ENCODE assay signal across 20 mouse cellular contexts in genomic region chr12:21209273-21209672, GRCm38 (mm10).
DNase-seq lines count a peak whose midpoint lies in the region; ATAC-seq and TF ChIP-seq lines count a peak whose summit lies in the region.
"Had no signal": no experiment of that assay in that cellular context is flagged by ENCODE, and none has a peak within 500 bp of the region (broad histone marks: within the 10 kb centered on the region; RNA-seq: fewer than 3 reads in every experiment).

No protein-coding gene starts in this region.

- DNase-seq in gastrocnemius, adult 2 months, result no peak
- DNase-seq in gastrocnemius, postnatal 14 days, result no peak
- DNase-seq in liver, adult 2 months (ENCODE audit: extremely low read depth, low read depth, low spot score), result peak; percentile 93
- DNase-seq in liver, result no peak
- peak; percentile 91 for DNase-seq in large intestine, adult 2 months (ENCODE audit: low read depth, low spot score)
- DNase-seq in stomach, postnatal 0 days (ENCODE audit: low spot score), result peak; percentile 60
- DNase-seq in heart, adult 18-20 months, result no peak
- DNase-seq in gastrocnemius, postnatal 25 days, result no peak
- DNase-seq: cerebellum, adult 11 months; cerebellum, postnatal 25 days; heart, postnatal 36 days; left cerebral cortex, postnatal 4 days; lung, postnatal 14 days; spleen, adult 18-20 months; thymus, postnatal 14 days had no signal

- intact Hi-C loops in gastrocnemius, adult 2 months (cut with DNase I), result no loop called here
- intact Hi-C loops in gastrocnemius, postnatal 14 days (cut with DNase I; ENCODE audit: low total_unique reads), result no loop called here

- no peak overlapping the region for H3K4me2 ChIP-seq in stomach, postnatal 0 days (replicated peaks; ENCODE audit: low read depth)
- H3K4me2 ChIP-seq: forebrain, embryonic 12.5 days; heart, embryonic 12.5 days; hindbrain, embryonic 15.5 days; liver, embryonic 15.5 days had no signal

- peak overlapping the region; percentile 9; the same call in 1 of the 2 replicates for H3K27ac ChIP-seq in gastrocnemius, adult 2 months
- H3K27ac ChIP-seq in liver, adult 2 months (replicated peaks; ENCODE audit: insufficient read depth, low read depth, low read length), result 0 out of 2 replicates have a peak overlapping the region, but pooled peaks have one; percentile 33
- H3K27ac ChIP-seq in stomach, postnatal 0 days (replicated peaks), result 0 out of 2 replicates have a peak overlapping the region, but pooled peaks have one; percentile 18
- H3K27ac ChIP-seq: forebrain, embryonic 12.5 days; hindbrain, embryonic 15.5 days; liver, embryonic 15.5 days had no signal

- no peaks in the 10 kb centered on the region for H3K9me3 ChIP-seq in stomach, postnatal 0 days (ENCODE audit: control insufficient read depth, low read length)
- H3K9me3 ChIP-seq: forebrain, embryonic 12.5 days; heart, embryonic 12.5 days; hindbrain, embryonic 15.5 days; liver, embryonic 15.5 days had no signal

- TF ChIP-seq POLR2A in liver, adult 2 months (IDR thresholded peaks at IDR 0.05; ENCODE audit: extremely low read depth, insufficient read depth, low read length), result no peak

- no peak for TF ChIP-seq CTCF in gastrocnemius, adult 2 months (IDR thresholded peaks at IDR 0.05)
- no peak; the same call in 1 of the 2 replicates for TF ChIP-seq CTCF in liver, adult 2 months (IDR thresholded peaks at IDR 0.05; ENCODE audit: low read depth, low read length)
- no peak for TF ChIP-seq CTCF in stomach, postnatal 0 days (IDR thresholded peaks at IDR 0.05; ENCODE audit: low read depth)

- no peak overlapping the region for H3K4me3 ChIP-seq in gastrocnemius, adult 2 months
- no peak overlapping the region for H3K4me3 ChIP-seq in liver, adult 2 months (ENCODE audit: insufficient read depth, low read depth, low read length)
- H3K4me3 ChIP-seq in stomach, postnatal 0 days (ENCODE audit: low read depth, low read length), result no peak overlapping the region
- H3K4me3 ChIP-seq: forebrain, embryonic 12.5 days; heart, embryonic 12.5 days; hindbrain, embryonic 15.5 days; liver, embryonic 15.5 days had no signal

- H3K9ac ChIP-seq in liver, adult 2 months (ENCODE audit: low read depth, low read length), result no peak overlapping the region
- no peak overlapping the region for H3K9ac ChIP-seq in stomach, postnatal 0 days (ENCODE audit: low read length)
- H3K9ac ChIP-seq: forebrain, embryonic 12.5 days; heart, embryonic 12.5 days; hindbrain, embryonic 15.5 days; liver, embryonic 15.5 days had no signal

- H3K4me1 ChIP-seq in liver, adult 2 months (ENCODE audit: control insufficient read depth, insufficient read depth, low read length), result peaks cover 11% of the 10 kb centered on the region
- 0 out of 2 replicates have a peak, but pooled peaks cover 2% of the 10 kb centered on the region for H3K4me1 ChIP-seq in stomach, postnatal 0 days (replicated peaks; ENCODE audit: control insufficient read depth, insufficient read depth)

- WGBS in liver, adult 2 months, result 29% methylated on average over 10 of the region's 10 CpGs
- WGBS in large intestine, adult 2 months, result 31% methylated on average over 10 of the region's 10 CpGs
- 66% methylated on average over 10 of the region's 10 CpGs for WGBS in stomach, postnatal 0 days

- no peaks in the 10 kb centered on the region for H3K79me2 ChIP-seq in liver, adult 2 months (ENCODE audit: control insufficient read depth, insufficient read depth, low read length)

- ATAC-seq in stomach, postnatal 0 days (ENCODE audit: low FRiP score, low TSS enrichment), result peak; percentile 36

- H3K36me3 ChIP-seq in liver, adult 2 months (ENCODE audit: control insufficient read depth, insufficient read depth, low read length), result peaks cover 5% of the 10 kb centered on the region; the same call in 1 of the 2 replicates
- 0 out of 2 replicates have a peak, but pooled peaks cover 2% of the 10 kb centered on the region for H3K36me3 ChIP-seq in stomach, postnatal 0 days (ENCODE audit: control insufficient read depth, insufficient read depth, low read length)
- H3K36me3 ChIP-seq: liver, embryonic 15.5 days had no signal

- H3K27me3 ChIP-seq in liver, adult 2 months (ENCODE audit: control insufficient read depth, insufficient read depth, low read length), result no peaks in the 10 kb centered on the region
- no peaks in the 10 kb centered on the region for H3K27me3 ChIP-seq in stomach, postnatal 0 days (ENCODE audit: control insufficient read depth, insufficient read depth, low read length)
- H3K27me3 ChIP-seq: CH12.LX; forebrain, embryonic 12.5 days; heart, embryonic 12.5 days; hindbrain, embryonic 15.5 days; liver, embryonic 15.5 days had no signal

- TF ChIP-seq EP300 in stomach, postnatal 0 days (optimal IDR thresholded peaks at IDR 0.05), result no peak

Comparison
In these comparisons a context has a peak if more than half of its experiments do, and no peak if none do; other contexts are left out.
1. DNase-seq: peak in liver, adult 2 months (single experiment), large intestine, adult 2 months (single experiment) and stomach, postnatal 0 days (single experiment); none in gastrocnemius, adult 2 months (single experiment), gastrocnemius, postnatal 14 days (single experiment), liver (single experiment), heart, adult 18-20 months (0 of 2) and gastrocnemius, postnatal 25 days (single experiment).
2. Peak in every context shown above with its lines, with median percentiles within 50 percentile points of each other: H3K27ac ChIP-seq.